Mouse (Mus musculus): ENCODE measurements around the gene Inpp5d. TPM values are rescaled to one million over a fixed set of nuclear protein-coding genes. Genes with fewer than 3 reads are reported as not detected.

Gene Inpp5d
- polyA plus RNA-seq, 2 experiments, result 9.3 to 11.1 TPM

DNA sequence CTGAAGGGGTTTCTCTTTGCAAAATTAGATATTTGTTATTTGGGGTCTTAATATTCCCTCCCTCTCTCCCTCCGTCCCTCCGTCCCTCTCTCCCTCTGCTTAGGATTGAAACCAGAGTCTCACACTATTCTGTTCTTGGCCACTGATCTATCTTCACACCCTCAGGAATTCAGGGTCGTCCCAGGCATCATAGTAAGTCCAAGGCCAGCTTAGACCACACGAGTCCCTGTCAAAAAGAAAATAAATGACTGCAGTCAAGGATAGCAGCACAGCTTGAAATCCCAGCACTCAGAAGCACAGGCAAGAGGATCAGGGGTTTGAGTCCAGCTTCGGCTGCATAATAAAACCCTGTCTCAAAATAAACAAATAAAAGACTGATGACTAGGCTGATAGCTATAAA, 35.0 kb downstream of the Inpp5d start:
- H3K27me3 ChIP-seq (ENCODE audit: control insufficient read depth, insufficient read depth, low read length), result no peaks in the 10 kb centered on the region
- no peaks in the 10 kb centered on the region for H3K36me3 ChIP-seq (replicated peaks; ENCODE audit: control insufficient read depth, insufficient read depth, low read depth)
- 65% methylated on average over 5 of the region's 5 CpGs for WGBS (ENCODE audit: insufficient replicate concordance)
- no peak for ATAC-seq (ENCODE audit: insufficient read depth)
- no peaks in the 10 kb centered on the region for H3K9me3 ChIP-seq (ENCODE audit: control insufficient read depth, low read length)
- H3K4me3 ChIP-seq (ENCODE audit: insufficient read depth in 1 of 2, low read depth in 2 of 2, low read length in 2 of 2), result no peak overlapping the region
- no peak for TF ChIP-seq CTCF (IDR thresholded peaks at IDR 0.05; ENCODE audit: low read depth)
- no peak for TF ChIP-seq EP300 (IDR thresholded peaks at IDR 0.05; ENCODE audit: low read depth)
- no peak overlapping the region for H3K27ac ChIP-seq
- H3K4me2 ChIP-seq (ENCODE audit: low read depth), result no peak overlapping the region
- H3K9ac ChIP-seq (replicated peaks), result no peak overlapping the region
- H3K4me1 ChIP-seq (replicated peaks; ENCODE audit: control insufficient read depth in 2 of 2, insufficient read depth in 2 of 2, low read length in 1 of 2), result peaks cover 15 to 35% of the 10 kb centered on the region in 2 experiments
- no peak for DNase-seq (ENCODE audit: low read depth in 3 of 3, low spot score in 3 of 3)

DNA sequence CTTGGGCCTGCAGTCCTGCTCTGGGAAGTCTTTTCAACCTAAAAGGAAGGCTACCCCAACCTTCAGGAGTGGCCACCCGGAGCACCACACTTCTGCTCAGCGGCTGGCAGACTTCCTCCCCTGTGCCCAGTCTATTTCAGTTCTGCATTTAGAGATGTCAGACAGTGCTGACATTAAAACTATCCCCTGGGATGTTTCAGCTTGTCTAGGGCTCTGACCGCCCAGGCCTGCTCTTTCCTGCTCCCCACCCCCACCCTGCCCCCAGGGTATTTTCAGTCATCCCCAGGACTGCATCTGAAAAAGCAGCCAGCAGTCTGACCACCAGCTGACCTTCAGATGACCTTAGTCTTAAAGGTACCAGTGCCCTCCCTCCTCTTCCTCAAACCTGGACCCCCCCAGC, 38.0 kb downstream of the Inpp5d start:
- ATAC-seq (ENCODE audit: insufficient read depth), result no peak
- WGBS (ENCODE audit: insufficient replicate concordance), result 47% methylated on average over 3 of the region's 3 CpGs
- Histone ChIP-seq H3K36me3 (replicated peaks; ENCODE audit: control insufficient read depth, insufficient read depth, low read depth) (no peaks in the 10 kb centered on the region), H3K27me3 (ENCODE audit: control insufficient read depth, insufficient read depth, low read length) (no peaks in the 10 kb centered on the region), H3K9ac (replicated peaks) (no peak overlapping the region), H3K9me3 (ENCODE audit: control insufficient read depth, low read length) (no peaks in the 10 kb centered on the region), H3K27ac (no peak overlapping the region), H3K4me3 (ENCODE audit: insufficient read depth in 1 of 2, low read depth in 2 of 2, low read length in 2 of 2) (no peak overlapping the region), H3K4me1 (replicated peaks; ENCODE audit: control insufficient read depth in 2 of 2, insufficient read depth in 2 of 2, low read length in 1 of 2) (peaks cover 2 to 20% of the 10 kb centered on the region in 2 experiments; a peak in 2 of 4 replicates), H3K4me2 (ENCODE audit: low read depth) (no peak overlapping the region)
- TF ChIP-seq CTCF (IDR thresholded peaks at IDR 0.05; ENCODE audit: low read depth), result no peak
- TF ChIP-seq EP300 (IDR thresholded peaks at IDR 0.05; ENCODE audit: low read depth), result no peak
- DNase-seq (ENCODE audit: low read depth in 3 of 3, low spot score in 3 of 3), result no peak

DNA sequence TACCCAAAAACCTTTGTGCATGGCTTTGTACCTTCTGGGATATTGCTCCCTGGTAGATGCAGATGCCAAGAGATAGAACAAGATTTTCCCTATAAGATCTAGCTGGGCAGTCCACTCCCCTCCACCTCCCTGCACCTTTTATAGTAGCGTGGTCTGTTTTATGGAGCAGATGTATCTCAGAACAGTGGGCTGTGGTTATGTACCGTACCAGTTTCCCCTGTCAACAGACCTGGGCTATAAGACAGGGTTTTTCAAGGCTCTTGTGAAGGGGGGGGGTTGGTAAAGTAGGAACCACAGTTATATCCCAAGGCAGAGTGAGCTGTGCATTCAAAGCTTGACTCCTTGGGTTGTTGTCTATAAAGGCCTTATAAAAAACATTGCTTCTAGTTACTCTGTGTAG, 38.4 kb downstream of the Inpp5d start:
- Histone ChIP-seq H3K4me2 (ENCODE audit: low read depth) (no peak overlapping the region), H3K9me3 (ENCODE audit: control insufficient read depth, low read length) (peaks cover under 1% of the 10 kb centered on the region; the same call in 1 of the 2 replicates), H3K36me3 (replicated peaks; ENCODE audit: control insufficient read depth, insufficient read depth, low read depth) (no peaks in the 10 kb centered on the region), H3K4me3 (ENCODE audit: insufficient read depth in 1 of 2, low read depth in 2 of 2, low read length in 2 of 2) (no peak overlapping the region), H3K9ac (replicated peaks) (no peak overlapping the region), H3K27ac (no peak overlapping the region), H3K4me1 (replicated peaks; ENCODE audit: control insufficient read depth in 2 of 2, insufficient read depth in 2 of 2, low read length in 1 of 2) (peaks cover 2 to 20% of the 10 kb centered on the region in 2 experiments; a peak in 2 of 4 replicates), H3K27me3 (ENCODE audit: control insufficient read depth, insufficient read depth, low read length) (no peaks in the 10 kb centered on the region)
- DNase-seq (ENCODE audit: low read depth in 3 of 3, low spot score in 3 of 3), result no peak
- TF ChIP-seq EP300 (IDR thresholded peaks at IDR 0.05; ENCODE audit: low read depth) (no peak), CTCF (IDR thresholded peaks at IDR 0.05; ENCODE audit: low read depth) (no peak)
- 61% methylated on average over 2 of the region's 2 CpGs for WGBS (ENCODE audit: insufficient replicate concordance)
- no peak for ATAC-seq (ENCODE audit: insufficient read depth)

DNA sequence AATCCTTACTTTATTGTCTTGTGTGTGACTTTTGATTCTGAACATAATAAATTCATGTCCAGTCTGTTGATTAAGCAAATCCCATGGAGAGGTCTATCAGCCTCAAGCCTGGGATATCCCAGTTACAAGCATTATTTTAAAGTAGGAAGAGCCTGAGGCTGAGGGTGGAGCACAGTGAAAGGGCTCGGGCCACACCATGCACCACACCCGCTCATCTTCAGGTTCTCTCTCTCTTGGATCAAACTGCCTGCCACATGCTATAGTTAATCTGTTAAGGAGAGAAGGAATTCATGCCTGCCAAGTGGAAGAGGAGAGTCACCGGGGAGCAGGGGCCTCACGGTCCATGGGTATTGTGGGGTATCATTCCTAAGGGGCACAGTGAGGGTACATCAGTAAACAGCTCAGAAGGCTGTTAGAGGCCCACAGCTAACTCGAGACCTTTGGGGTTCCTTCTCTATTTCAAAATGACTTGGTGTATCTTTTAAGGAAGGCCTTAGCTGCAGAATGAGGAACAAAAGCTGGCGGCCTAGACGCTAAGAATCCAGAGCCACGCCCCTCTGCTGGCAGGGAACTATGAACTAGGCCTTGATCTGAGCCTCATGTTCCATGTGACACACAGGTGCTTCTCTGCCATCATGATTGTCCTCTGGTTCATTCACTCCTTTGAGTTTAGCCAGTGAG, 39.0 kb downstream of the Inpp5d start:
- Histone ChIP-seq H3K4me1 (replicated peaks; ENCODE audit: control insufficient read depth in 2 of 2, insufficient read depth in 2 of 2, low read length in 1 of 2) (peaks cover 2 to 20% of the 10 kb centered on the region in 2 experiments; a peak in 2 of 4 replicates), H3K4me2 (ENCODE audit: low read depth) (no peak overlapping the region; the same call in 1 of the 2 replicates), H3K27ac (no peak overlapping the region), H3K4me3 (ENCODE audit: insufficient read depth in 1 of 2, low read depth in 2 of 2, low read length in 2 of 2) (no peak overlapping the region), H3K36me3 (replicated peaks; ENCODE audit: control insufficient read depth, insufficient read depth, low read depth) (no peaks in the 10 kb centered on the region), H3K9me3 (ENCODE audit: control insufficient read depth, low read length) (peaks cover 5% of the 10 kb centered on the region; the same call in 1 of the 2 replicates), H3K9ac (replicated peaks) (no peak overlapping the region), H3K27me3 (ENCODE audit: control insufficient read depth, insufficient read depth, low read length) (no peaks in the 10 kb centered on the region)
- TF ChIP-seq EP300 (IDR thresholded peaks at IDR 0.05; ENCODE audit: low read depth), result no peak
- TF ChIP-seq CTCF (IDR thresholded peaks at IDR 0.05; ENCODE audit: low read depth), result no peak
- WGBS (ENCODE audit: insufficient replicate concordance), result 26% methylated on average over 8 of the region's 8 CpGs
- peak; percentile 19; the same call in 1 of the 2 replicates for ATAC-seq (ENCODE audit: insufficient read depth)
- no peak for DNase-seq (ENCODE audit: low read depth in 3 of 3, low spot score in 3 of 3)

DNA sequence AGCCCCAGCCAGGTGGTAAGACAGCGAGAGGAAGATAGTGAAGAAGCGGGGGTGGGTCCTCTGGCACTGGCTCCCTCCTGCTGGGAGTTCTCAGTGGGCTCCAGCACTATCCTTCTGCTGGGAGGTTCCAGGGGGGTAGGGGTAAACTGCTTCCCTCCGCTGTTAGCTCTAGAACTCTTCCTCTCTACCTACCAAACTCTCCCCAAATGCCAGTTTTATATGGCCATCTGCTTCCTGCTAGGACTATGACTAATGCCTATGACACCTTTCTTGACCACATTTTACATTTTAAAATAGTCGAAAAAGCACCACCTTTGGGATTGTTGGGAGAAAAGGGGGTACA, 39.5 kb downstream of the Inpp5d start:
- H3K4me2 ChIP-seq (ENCODE audit: low read depth), result no peak overlapping the region
- no peaks in the 10 kb centered on the region for H3K27me3 ChIP-seq (ENCODE audit: control insufficient read depth, insufficient read depth, low read length)
- ATAC-seq (ENCODE audit: insufficient read depth) (no peak), DNase-seq (ENCODE audit: low read depth in 3 of 3, low spot score in 3 of 3) (no peak)
- WGBS (ENCODE audit: insufficient replicate concordance), result 50% methylated on average over 4 of the region's 4 CpGs
- H3K4me3 ChIP-seq (ENCODE audit: insufficient read depth in 1 of 2, low read depth in 2 of 2, low read length in 2 of 2), result no peak overlapping the region
- H3K27ac ChIP-seq, result no peak overlapping the region
- TF ChIP-seq EP300 (IDR thresholded peaks at IDR 0.05; ENCODE audit: low read depth) (no peak), CTCF (IDR thresholded peaks at IDR 0.05; ENCODE audit: low read depth) (no peak)
- no peak overlapping the region for H3K9ac ChIP-seq (replicated peaks)
- H3K4me1 ChIP-seq (replicated peaks; ENCODE audit: control insufficient read depth in 2 of 2, insufficient read depth in 2 of 2, low read length in 1 of 2), result peaks cover 2 to 20% of the 10 kb centered on the region in 2 experiments; a peak in 2 of 4 replicates
- H3K36me3 ChIP-seq (replicated peaks; ENCODE audit: control insufficient read depth, insufficient read depth, low read depth), result no peaks in the 10 kb centered on the region
- peaks cover 5% of the 10 kb centered on the region; the same call in 1 of the 2 replicates for H3K9me3 ChIP-seq (ENCODE audit: control insufficient read depth, low read length)
